Mouse (Mus musculus) small intestine, adult 2 months (tissue): ENCODE results near the gene Abca4. TPM values are rescaled to one million over a fixed set of nuclear protein-coding genes. Genes with fewer than 3 reads are reported as not detected.
A peak's percentile ranks its signal among the peaks of the same experiment; 100 is the strongest.

Experiments used
- H3K27ac ChIP-seq: fragments of 200-500 bp; 2 replicates; pipeline ENCODE4 v1.5.1; 2012; ENCODE audit warnings: low read depth, low read length, control low read depth, inconsistent platforms; ENCODE audit not compliant: insufficient read depth
- H3K27me3 ChIP-seq: fragments of 200-500 bp; 2 replicates; pipeline ENCODE4 v1.6.1; 2012; ENCODE audit warnings: mild to moderate bottlenecking, moderate library complexity, low read length, inconsistent platforms; ENCODE audit not compliant: control insufficient read depth, insufficient read depth
- H3K36me3 ChIP-seq: fragments of 200-500 bp; 2 replicates; pipeline ENCODE4 v1.6.1; 2012; ENCODE audit warnings: mild to moderate bottlenecking, low read length, control low read depth, inconsistent platforms; ENCODE audit not compliant: control insufficient read depth, insufficient read depth
- H3K4me1 ChIP-seq: fragments of 200-500 bp; 2 replicates; pipeline ENCODE4 v1.6.1; 2012; ENCODE audit warnings: low read length, inconsistent platforms, mixed read lengths; ENCODE audit not compliant: control insufficient read depth, insufficient read depth, insufficient read length
- H3K4me3 ChIP-seq: fragments of 200-500 bp; 2 replicates; pipeline ENCODE4 v1.5.1; 2012; ENCODE audit warnings: low read depth, mild to moderate bottlenecking, control low read depth, inconsistent platforms, low read length, moderate library complexity
- CTCF ChIP-seq: fragments of 200-500 bp; IDR thresholded peaks from 2 replicates; pipeline ENCODE4 v1.5.1; 2012; ENCODE audit warnings: low read depth, mild to moderate bottlenecking, control low read depth, inconsistent platforms, low read length, moderate library complexity, mixed read lengths; ENCODE audit not compliant: insufficient replicate concordance, insufficient read length; ENCODE audit errors: extremely low read depth
- POLR2A ChIP-seq: fragments of 200-500 bp; IDR thresholded peaks from 2 replicates; pipeline ENCODE4 v1.6.1; 2012; ENCODE audit warnings: low read depth, mild to moderate bottlenecking, control low read depth, inconsistent platforms, low read length, moderate library complexity
- WGBS: fragments of 180-500 bp; shearing (Covaris S2); methylation state at CpG from one replicate; pipeline ENCODE4 v1.1.7; 2018; 5-methylcytosine and 5-hydroxymethylcytosine counted together
- polyA plus RNA-seq: library from polyadenylated mRNA; depleted of rRNA; stranded (reverse); fragments of >200 nt; gene quantifications from 2 replicates; pipeline ENCODE4 v1.2.3, GENCODE M21; 2012

Abca4 gene
- polyA plus RNA-seq, 1 experiment: 0.05 TPM

DNA sequence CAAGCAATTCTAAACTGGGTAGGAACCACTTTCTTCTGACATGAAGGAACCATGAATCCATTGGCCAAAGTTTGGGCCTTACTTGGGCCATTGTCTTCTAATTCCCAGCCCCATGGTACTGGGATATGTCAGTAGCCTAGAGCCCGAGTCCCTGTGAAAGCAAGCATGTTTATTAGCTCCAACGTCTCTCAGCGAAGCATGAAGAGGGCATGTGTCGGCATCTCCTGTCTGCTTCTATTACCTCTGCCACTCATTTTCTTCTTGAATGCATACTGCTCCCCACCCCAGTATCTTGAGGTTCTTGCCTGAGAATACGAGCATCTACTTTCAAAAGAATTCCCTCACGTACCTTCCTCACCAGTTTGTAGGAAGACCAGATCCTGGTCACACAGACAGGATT is 161.5 kb downstream of the Abca4 start:
- Histone ChIP-seq H3K36me3 (no peaks in the 10 kb centered on the region), H3K27me3 (no peaks in the 10 kb centered on the region), H3K4me3 (no peak overlapping the region), H3K27ac (peak overlapping the region; percentile 75), H3K4me1 (peaks cover 22% of the 10 kb centered on the region)
- 64% methylated on average over 6 of the region's 6 CpGs for WGBS
- TF ChIP-seq CTCF (no peak), POLR2A (no peak)

DNA sequence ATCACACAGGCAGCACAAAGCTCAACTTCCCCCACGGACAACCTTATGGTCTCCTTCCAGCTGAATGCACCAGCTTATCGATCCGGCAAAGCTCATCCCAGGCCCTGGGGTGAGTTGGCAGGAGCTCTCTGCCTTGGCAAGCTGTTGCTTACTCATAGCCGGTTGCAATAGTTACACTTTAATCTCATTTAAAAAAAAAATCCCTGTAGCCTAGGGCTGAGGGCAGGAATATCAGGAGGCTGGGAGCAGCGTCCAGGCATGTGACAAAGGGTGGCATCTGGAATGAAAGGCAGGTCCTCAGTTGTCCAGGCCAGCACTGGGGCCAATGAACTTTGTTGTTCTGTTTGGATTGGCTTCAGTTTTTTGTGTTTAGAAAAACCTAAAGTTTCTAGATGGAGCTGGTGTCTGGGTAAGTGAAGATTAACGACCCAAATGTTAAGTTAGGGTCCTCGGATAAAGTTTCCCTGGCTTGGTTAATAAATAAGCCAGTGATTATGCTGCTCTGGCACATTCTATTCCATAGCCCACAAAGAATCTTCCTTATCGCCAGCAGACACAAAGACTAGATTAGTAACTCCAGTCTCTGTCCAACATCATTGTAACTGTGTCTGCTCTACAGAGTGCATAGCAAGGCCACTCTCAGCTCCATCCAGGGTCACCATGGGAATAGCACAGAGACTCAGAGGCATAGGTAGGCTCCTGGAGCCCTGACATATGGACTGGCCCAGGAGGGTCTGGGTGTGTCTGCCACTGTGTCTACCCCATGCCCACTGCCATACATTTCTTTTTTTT is 162.2 kb downstream of the Abca4 start:
- no peak for TF ChIP-seq POLR2A
- WGBS: 28% methylated on average over 8 of the region's 8 CpGs
- H3K36me3 ChIP-seq: no peaks in the 10 kb centered on the region
- peak overlapping the region; percentile 75 for H3K27ac ChIP-seq
- no peaks in the 10 kb centered on the region for H3K27me3 ChIP-seq
- H3K4me1 ChIP-seq: peaks cover 22% of the 10 kb centered on the region
- H3K4me3 ChIP-seq: no peak overlapping the region

DNA sequence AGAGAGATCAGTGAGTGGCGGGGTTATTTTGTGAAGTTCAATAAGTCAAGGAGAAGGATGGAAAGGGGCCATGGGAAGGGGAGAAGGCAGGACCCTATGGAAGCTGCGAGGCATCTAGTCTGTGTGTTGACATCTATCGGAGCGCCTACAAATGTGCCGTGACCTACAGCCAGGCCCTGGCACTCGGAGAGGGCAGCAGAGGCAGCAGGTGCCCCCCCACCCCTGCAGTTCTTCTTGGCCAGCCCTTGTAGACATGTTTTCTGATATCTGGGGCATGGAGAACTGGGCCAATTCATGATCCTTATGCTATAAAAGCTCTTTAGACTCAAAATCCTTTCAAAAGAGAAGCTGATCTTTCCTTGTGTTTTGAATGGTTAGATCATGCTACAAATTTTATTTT is 163.5 kb downstream of the Abca4 start:
- 88% methylated on average over 6 of the region's 6 CpGs for WGBS
- Histone ChIP-seq H3K27ac (no peak overlapping the region), H3K27me3 (no peaks in the 10 kb centered on the region)

DNA sequence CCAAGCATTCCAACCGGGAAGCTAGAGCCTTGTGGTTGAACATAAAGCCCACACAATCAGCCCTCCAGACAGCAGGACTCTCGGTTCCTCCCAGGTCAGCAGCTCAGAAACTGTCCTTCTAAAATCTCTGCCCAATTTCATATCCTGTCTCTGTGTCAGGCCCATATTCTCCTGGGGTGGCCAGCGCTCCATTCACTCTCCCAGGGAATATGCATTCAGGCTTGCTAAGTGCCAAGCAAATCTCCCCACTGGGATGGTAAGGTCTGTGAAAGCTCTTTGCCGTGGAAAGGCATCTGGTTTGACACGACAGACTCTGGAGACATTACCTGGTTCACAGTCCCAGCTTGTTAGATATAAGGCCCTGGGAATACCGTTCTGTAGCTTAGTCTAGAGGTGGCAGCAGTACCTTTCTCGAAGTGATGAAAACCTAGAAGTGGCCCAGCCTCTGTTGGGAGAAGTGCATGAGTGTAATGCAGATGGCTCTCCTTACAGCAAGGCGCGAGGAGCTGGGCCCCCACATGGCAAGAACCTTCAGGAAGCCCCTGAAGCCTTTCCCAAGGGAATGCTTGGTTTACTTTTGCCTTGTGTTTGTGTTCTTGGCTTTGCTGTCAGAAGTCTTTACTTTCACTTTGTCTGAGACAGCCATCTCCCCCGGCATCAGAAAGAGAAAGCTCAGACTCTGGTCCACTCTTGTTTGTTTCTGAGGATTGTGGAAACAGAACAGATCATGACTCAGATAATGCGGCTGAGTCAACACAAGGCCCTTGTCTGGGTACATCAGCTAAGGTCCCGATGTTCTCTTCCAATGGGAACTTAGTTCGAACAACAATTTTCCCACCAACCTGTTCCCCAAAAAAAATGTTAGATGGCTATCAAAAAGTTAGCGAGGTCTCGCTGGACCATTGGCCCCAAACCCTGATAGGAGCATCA is 164.3 kb downstream of the Abca4 start:
- Histone ChIP-seq H3K4me3 (no peak overlapping the region), H3K27me3 (no peaks in the 10 kb centered on the region), H3K27ac (peak overlapping the region; percentile 85), H3K36me3 (no peaks in the 10 kb centered on the region), H3K4me1 (peaks cover 22% of the 10 kb centered on the region)
- TF ChIP-seq POLR2A: no peak
- no peak for TF ChIP-seq CTCF
- 38% methylated on average over 15 of the region's 15 CpGs for WGBS

More for the DNA sequence above, 163.5 kb downstream of the Abca4 start:
- no peak overlapping the region for H3K4me3 ChIP-seq
- TF ChIP-seq POLR2A (no peak), CTCF (no peak)
- no peaks in the 10 kb centered on the region for H3K36me3 ChIP-seq
- H3K4me1 ChIP-seq: peaks cover 22% of the 10 kb centered on the region

DNA sequence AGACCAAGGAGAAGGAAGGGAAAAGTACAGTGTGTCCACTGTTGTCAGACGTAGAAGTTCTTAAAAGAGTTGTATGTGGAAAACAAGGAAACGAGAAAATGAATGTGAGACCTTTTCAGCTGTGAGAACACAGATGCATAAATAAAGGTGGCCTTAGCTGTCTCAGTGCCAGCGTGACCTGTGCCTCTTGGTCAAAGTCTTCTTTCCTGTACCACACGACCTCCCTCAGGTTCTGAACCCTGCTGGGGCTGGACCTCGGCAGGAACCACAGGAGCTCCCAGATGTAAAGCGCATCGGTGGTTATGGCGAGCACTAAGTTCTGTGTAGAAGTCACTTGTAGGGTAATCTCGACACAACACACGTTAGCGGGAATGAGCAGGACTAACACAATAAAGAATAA is 165.3 kb downstream of the Abca4 start:
- H3K4me1 ChIP-seq: peaks cover 22% of the 10 kb centered on the region
- WGBS: 36% methylated on average over 11 of the region's 11 CpGs
- TF ChIP-seq POLR2A (no peak), CTCF (no peak)
- no peak overlapping the region for H3K4me3 ChIP-seq
- H3K27me3 ChIP-seq: no peaks in the 10 kb centered on the region
- peak overlapping the region; percentile 85 for H3K27ac ChIP-seq
- H3K36me3 ChIP-seq: no peaks in the 10 kb centered on the region

DNA sequence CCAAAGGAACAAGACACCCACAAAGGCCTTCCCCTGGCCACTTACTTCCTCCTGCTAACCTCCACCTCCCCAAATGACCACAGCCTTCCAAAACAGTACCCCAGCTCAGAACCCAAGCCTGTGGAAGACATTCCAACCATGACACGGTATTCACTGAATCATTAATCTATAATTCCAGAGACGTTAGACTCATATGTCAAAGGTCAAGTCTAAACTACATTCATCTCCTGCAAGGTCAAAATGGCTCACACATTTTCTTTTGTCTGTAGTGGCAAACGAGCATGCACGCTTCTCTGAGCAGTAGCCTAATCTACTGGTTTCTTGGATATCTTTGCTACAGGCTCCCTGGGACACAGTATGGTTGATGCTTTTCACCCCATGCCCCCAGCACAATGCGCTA is 166.2 kb downstream of the Abca4 start:
- peak overlapping the region; percentile 17; the same call in 1 of the 2 replicates for H3K27ac ChIP-seq
- H3K4me1 ChIP-seq: peaks cover 22% of the 10 kb centered on the region
- no peaks in the 10 kb centered on the region for H3K36me3 ChIP-seq
- no peak for TF ChIP-seq POLR2A
- no peak for TF ChIP-seq CTCF
- no peak overlapping the region for H3K4me3 ChIP-seq
- 64% methylated on average over 5 of the region's 5 CpGs for WGBS
- no peaks in the 10 kb centered on the region for H3K27me3 ChIP-seq

DNA sequence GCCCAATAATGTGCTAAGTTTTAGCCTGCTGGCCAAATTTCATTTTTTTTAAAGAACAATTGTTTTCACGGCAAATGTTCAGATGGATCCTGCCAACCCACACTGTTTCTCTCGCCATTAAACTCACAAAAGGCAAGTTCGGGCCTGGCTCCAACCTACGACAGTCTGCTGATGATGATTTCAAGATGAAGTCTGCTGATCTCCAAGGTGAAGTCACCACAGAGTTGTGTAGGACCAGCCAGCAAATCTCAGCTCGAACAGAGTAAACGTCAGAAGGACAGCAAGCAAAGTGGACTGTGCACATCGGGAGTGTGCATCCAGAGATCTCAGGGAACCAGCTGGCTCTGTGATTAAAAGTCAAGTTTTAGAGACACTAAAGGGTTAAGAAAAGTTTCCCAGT is 166.6 kb downstream of the Abca4 start:
- H3K27me3 ChIP-seq: no peaks in the 10 kb centered on the region
- H3K27ac ChIP-seq: no peak overlapping the region
- no peak overlapping the region for H3K4me3 ChIP-seq
- TF ChIP-seq CTCF: no peak
- TF ChIP-seq POLR2A: no peak
- H3K4me1 ChIP-seq: peaks cover 19% of the 10 kb centered on the region
- WGBS: 85% methylated on average over 7 of the region's 7 CpGs
- H3K36me3 ChIP-seq: no peaks in the 10 kb centered on the region
